Mouse (Mus musculus) small intestine, adult 2 months (tissue): ENCODE data around the gene Cenpv. TPM values are rescaled to one million over a fixed set of nuclear protein-coding genes. Genes with fewer than 3 reads are reported as not detected.

Source experiments
- H3K27ac ChIP-seq: fragments of 200-500 bp; 2 replicates; pipeline ENCODE4 v1.5.1; 2012; ENCODE audit warnings: low read depth, low read length, control low read depth, inconsistent platforms; ENCODE audit not compliant: insufficient read depth
- H3K27me3 ChIP-seq: fragments of 200-500 bp; 2 replicates; pipeline ENCODE4 v1.6.1; 2012; ENCODE audit warnings: mild to moderate bottlenecking, moderate library complexity, low read length, inconsistent platforms; ENCODE audit not compliant: control insufficient read depth, insufficient read depth
- H3K36me3 ChIP-seq: fragments of 200-500 bp; 2 replicates; pipeline ENCODE4 v1.6.1; 2012; ENCODE audit warnings: mild to moderate bottlenecking, low read length, control low read depth, inconsistent platforms; ENCODE audit not compliant: control insufficient read depth, insufficient read depth
- H3K4me1 ChIP-seq: fragments of 200-500 bp; 2 replicates; pipeline ENCODE4 v1.6.1; 2012; ENCODE audit warnings: low read length, inconsistent platforms, mixed read lengths; ENCODE audit not compliant: control insufficient read depth, insufficient read depth, insufficient read length
- H3K4me3 ChIP-seq: fragments of 200-500 bp; 2 replicates; pipeline ENCODE4 v1.5.1; 2012; ENCODE audit warnings: low read depth, mild to moderate bottlenecking, control low read depth, inconsistent platforms, low read length, moderate library complexity
- CTCF ChIP-seq: fragments of 200-500 bp; IDR thresholded peaks from 2 replicates; pipeline ENCODE4 v1.5.1; 2012; ENCODE audit warnings: low read depth, mild to moderate bottlenecking, control low read depth, inconsistent platforms, low read length, moderate library complexity, mixed read lengths; ENCODE audit not compliant: insufficient replicate concordance, insufficient read length; ENCODE audit errors: extremely low read depth
- POLR2A ChIP-seq: fragments of 200-500 bp; IDR thresholded peaks from 2 replicates; pipeline ENCODE4 v1.6.1; 2012; ENCODE audit warnings: low read depth, mild to moderate bottlenecking, control low read depth, inconsistent platforms, low read length, moderate library complexity
- WGBS: fragments of 180-500 bp; shearing (Covaris S2); methylation state at CpG from one replicate; pipeline ENCODE4 v1.1.7; 2018; 5-methylcytosine and 5-hydroxymethylcytosine counted together
- polyA plus RNA-seq: library from polyadenylated mRNA; depleted of rRNA; stranded (reverse); fragments of >200 nt; gene quantifications from 2 replicates; pipeline ENCODE4 v1.2.3, GENCODE M21; 2012

Cenpv gene
- polyA plus RNA-seq, 1 experiment, result 175 TPM

GRCm38 (mm10) chr11:62500529-62500928, 38.5 kb downstream of the Cenpv start:
- no peak overlapping the region for H3K4me3 ChIP-seq
- peak overlapping the region; percentile 96 for H3K27ac ChIP-seq
- 23% methylated on average over 2 of the region's 2 CpGs for WGBS
- peaks cover 28% of the 10 kb centered on the region for H3K4me1 ChIP-seq
- H3K36me3 ChIP-seq, result peaks cover 3% of the 10 kb centered on the region; the same call in 1 of the 2 replicates
- H3K27me3 ChIP-seq, result no peaks in the 10 kb centered on the region
- no peak for TF ChIP-seq CTCF
- no peak for TF ChIP-seq POLR2A

- TF ChIP-seq CTCF (no peak), POLR2A (no peak)
- Histone ChIP-seq H3K27me3 (no peaks in the 10 kb centered on the region), H3K36me3 (no peaks in the 10 kb centered on the region), H3K4me3 (no peak overlapping the region), H3K4me1 (peaks cover 41% of the 10 kb centered on the region), H3K27ac (no peak overlapping the region)
- WGBS, result 93% methylated on average over 2 of the region's 2 CpGs
Measured at GRCm38 (mm10) chr11:62498802-62499201, 40.3 kb downstream of the Cenpv start.

GRCm38 (mm10) chr11:62497181-62497580, 41.9 kb downstream of the Cenpv start:
- Histone ChIP-seq H3K27me3 (no peaks in the 10 kb centered on the region), H3K27ac (peak overlapping the region; percentile 84), H3K4me1 (peaks cover 41% of the 10 kb centered on the region), H3K4me3 (no peak overlapping the region), H3K36me3 (no peaks in the 10 kb centered on the region)
- 24% methylated on average over 3 of the region's 3 CpGs for WGBS
- TF ChIP-seq CTCF, result no peak

- Histone ChIP-seq H3K4me1 (peaks cover 36% of the 10 kb centered on the region), H3K27me3 (no peaks in the 10 kb centered on the region), H3K27ac (peak overlapping the region; percentile 98), H3K36me3 (no peaks in the 10 kb centered on the region), H3K4me3 (no peak overlapping the region)
- TF ChIP-seq POLR2A, result no peak
- peak; percentile 26; the same call in 1 of the 2 replicates for TF ChIP-seq CTCF
- 30% methylated on average over 5 of the region's 5 CpGs for WGBS
Measured at GRCm38 (mm10) chr11:62496151-62496715, 42.8 kb downstream of the Cenpv start.

GRCm38 (mm10) chr11:62495276-62495801, 43.7 kb downstream of the Cenpv start:
- H3K27ac ChIP-seq, result peak overlapping the region; percentile 98
- H3K4me1 ChIP-seq, result peaks cover 33% of the 10 kb centered on the region
- no peaks in the 10 kb centered on the region for H3K36me3 ChIP-seq
- H3K27me3 ChIP-seq, result no peaks in the 10 kb centered on the region
- TF ChIP-seq POLR2A, result no peak
- no peak for TF ChIP-seq CTCF
- 6% methylated on average over 10 of the region's 10 CpGs for WGBS
- peak overlapping the region; percentile 13; the same call in 1 of the 2 replicates for H3K4me3 ChIP-seq

- H3K27me3 ChIP-seq, result no peaks in the 10 kb centered on the region
- no peak for TF ChIP-seq CTCF
- peak; percentile 45; the same call in 1 of the 2 replicates for TF ChIP-seq POLR2A
- peaks cover 30% of the 10 kb centered on the region for H3K4me1 ChIP-seq
- H3K27ac ChIP-seq, result peak overlapping the region; percentile 98
- H3K36me3 ChIP-seq, result no peaks in the 10 kb centered on the region
- 4% methylated on average over 6 of the region's 6 CpGs for WGBS
- H3K4me3 ChIP-seq, result peak overlapping the region; percentile 13; the same call in 1 of the 2 replicates
Measured at GRCm38 (mm10) chr11:62494754-62495275, 44.2 kb downstream of the Cenpv start.

- no peaks in the 10 kb centered on the region for H3K36me3 ChIP-seq
- TF ChIP-seq POLR2A (no peak), CTCF (no peak)
- H3K27me3 ChIP-seq, result no peaks in the 10 kb centered on the region
- H3K27ac ChIP-seq, result no peak overlapping the region
- no peak overlapping the region for H3K4me3 ChIP-seq
- WGBS, result 87% methylated on average over 6 of the region's 6 CpGs
- peaks cover 29% of the 10 kb centered on the region for H3K4me1 ChIP-seq
Measured at GRCm38 (mm10) chr11:62493701-62494100, 45.4 kb downstream of the Cenpv start.
